Mouse (Mus musculus) lung, embryonic 16.5 days (tissue): Measurements from ENCODE around the gene Mterf4. TPM values are rescaled to one million over a fixed set of nuclear protein-coding genes. Genes with fewer than 3 reads are reported as not detected.

Source experiments
- ATAC-seq: fragments of 200-750 bp; cut with Nextera tagmentation; 2 replicates; pipeline ENCODE4 v1.8.0; 2017; ENCODE audit warnings: low read depth, mild to moderate bottlenecking, moderate library complexity
- H3K27ac ChIP-seq: fragments of 300-500 bp; sonication (generic); 2 replicates; pipeline ENCODE4 v1.5.1; 2014; ENCODE audit warnings: mild to moderate bottlenecking, control low read depth, low read length
- H3K27me3 ChIP-seq: fragments of 300-500 bp; sonication (generic); 2 replicates; pipeline ENCODE4 v1.6.1; 2014; ENCODE audit warnings: low read depth, low read length, mixed read lengths; ENCODE audit not compliant: control insufficient read depth, insufficient read depth
- H3K36me3 ChIP-seq: fragments of 300-500 bp; sonication (generic); 2 replicates; pipeline ENCODE4 v1.6.1; 2014; ENCODE audit warnings: low read length; ENCODE audit not compliant: control insufficient read depth, insufficient read depth
- H3K4me1 ChIP-seq: fragments of 300-500 bp; sonication (generic); replicated peaks from 2 replicates; pipeline ENCODE4 v1.6.1; 2014; ENCODE audit warnings: low read length, mixed read lengths; ENCODE audit not compliant: control insufficient read depth, insufficient read depth
- H3K4me2 ChIP-seq: fragments of 300-500 bp; sonication (generic); 2 replicates; pipeline ENCODE4 v1.6.1; 2014; ENCODE audit warnings: low read depth, low read length, control low read depth
- H3K4me3 ChIP-seq: fragments of 300-500 bp; sonication (generic); 2 replicates; pipeline ENCODE4 v1.5.1; 2014; ENCODE audit warnings: mild to moderate bottlenecking, low read length, control low read depth
- H3K9ac ChIP-seq: fragments of 300-500 bp; sonication (generic); 2 replicates; pipeline ENCODE4 v1.6.1; 2014; ENCODE audit warnings: low read length, control low read depth
- H3K9me3 ChIP-seq: fragments of 300-500 bp; sonication (generic); 2 replicates; pipeline ENCODE4 v1.6.1; 2016; ENCODE audit warnings: low read length; ENCODE audit not compliant: control insufficient read depth
- WGBS: fragments of 180-500 bp; shearing (Covaris S2); extraction: QIAGEN DNeasy Blood & Tissue Kit; methylation state at CpG from one replicate; pipeline ENCODE4 v1.1.7; 2014; 5-methylcytosine and 5-hydroxymethylcytosine counted together
- polyA plus RNA-seq: library from polyadenylated mRNA; unstranded; fragments of >200 nt; fragmentation: Nextera tagmentation; extraction: Ambion mirVana; gene quantifications from 2 replicates; pipeline ENCODE4 v1.2.1, GENCODE M21; 2015

Mterf4 gene
- polyA plus RNA-seq, 1 experiment from 2014 or later, result 34.2 TPM

GRCm38 (mm10) chr1:93272409-93272821, 33.3 kb downstream of the Mterf4 start:
- Histone ChIP-seq H3K4me1 (no peaks in the 10 kb centered on the region), H3K4me2 (no peak overlapping the region), H3K9ac (no peak overlapping the region), H3K36me3 (peaks cover 4% of the 10 kb centered on the region; the same call in 1 of the 2 replicates), H3K27me3 (no peaks in the 10 kb centered on the region), H3K9me3 (no peaks in the 10 kb centered on the region), H3K27ac (no peak overlapping the region), H3K4me3 (no peak overlapping the region)
- WGBS, result 2% methylated on average over 16 of the region's 16 CpGs
- ATAC-seq, result peak; percentile 65

- no peak overlapping the region for H3K9ac ChIP-seq
- no peak overlapping the region for H3K27ac ChIP-seq
- H3K9me3 ChIP-seq, result no peaks in the 10 kb centered on the region
- no peaks in the 10 kb centered on the region for H3K4me1 ChIP-seq
- no peak overlapping the region for H3K4me2 ChIP-seq
- H3K27me3 ChIP-seq, result no peaks in the 10 kb centered on the region
- H3K4me3 ChIP-seq, result no peak overlapping the region
- 63% methylated on average over 5 of the region's 6 CpGs for WGBS
- ATAC-seq, result no peak
- peaks cover 4% of the 10 kb centered on the region; the same call in 1 of the 2 replicates for H3K36me3 ChIP-seq
These were observed 34.0 kb downstream of the Mterf4 start for GRCm38 (mm10) chr1:93271751-93272150.

- ATAC-seq, result no peak
- Histone ChIP-seq H3K36me3 (peaks cover 4% of the 10 kb centered on the region; the same call in 1 of the 2 replicates), H3K4me2 (no peak overlapping the region), H3K4me3 (no peak overlapping the region), H3K27ac (no peak overlapping the region), H3K9me3 (no peaks in the 10 kb centered on the region), H3K27me3 (no peaks in the 10 kb centered on the region), H3K9ac (no peak overlapping the region), H3K4me1 (no peaks in the 10 kb centered on the region)
- 66% methylated on average over 3 of the region's 3 CpGs for WGBS
These were observed 35.0 kb downstream of the Mterf4 start for GRCm38 (mm10) chr1:93270516-93271240.

GRCm38 (mm10) chr1:93268246-93268645, 37.5 kb downstream of the Mterf4 start:
- Histone ChIP-seq H3K36me3 (no peaks in the 10 kb centered on the region), H3K9ac (no peak overlapping the region), H3K4me1 (no peaks in the 10 kb centered on the region), H3K9me3 (no peaks in the 10 kb centered on the region), H3K27me3 (no peaks in the 10 kb centered on the region), H3K4me3 (no peak overlapping the region), H3K27ac (no peak overlapping the region), H3K4me2 (no peak overlapping the region)
- no peak for ATAC-seq
- 83% methylated on average over 2 of the region's 2 CpGs for WGBS

GRCm38 (mm10) chr1:93267207-93267606, 38.5 kb downstream of the Mterf4 start:
- no peaks in the 10 kb centered on the region for H3K36me3 ChIP-seq
- ATAC-seq, result no peak
- no peaks in the 10 kb centered on the region for H3K27me3 ChIP-seq
- H3K4me3 ChIP-seq, result no peak overlapping the region
- H3K9me3 ChIP-seq, result no peaks in the 10 kb centered on the region
- 42% methylated on average over 3 of the region's 3 CpGs for WGBS
- no peak overlapping the region for H3K9ac ChIP-seq
- H3K4me1 ChIP-seq, result no peaks in the 10 kb centered on the region
- H3K4me2 ChIP-seq, result no peak overlapping the region
- H3K27ac ChIP-seq, result no peak overlapping the region

GRCm38 (mm10) chr1:93257560-93257959, 48.2 kb downstream of the Mterf4 start:
- WGBS, result 100% methylated on average over 1 of the region's 1 CpGs

GRCm38 (mm10) chr1:93255761-93256160, 50.0 kb downstream of the Mterf4 start:
- Histone ChIP-seq H3K4me2 (no peak overlapping the region), H3K4me3 (no peak overlapping the region), H3K27me3 (no peaks in the 10 kb centered on the region), H3K27ac (no peak overlapping the region), H3K9ac (no peak overlapping the region), H3K4me1 (peaks cover 7% of the 10 kb centered on the region), H3K36me3 (no peaks in the 10 kb centered on the region; the same call in 1 of the 2 replicates), H3K9me3 (no peaks in the 10 kb centered on the region)
- WGBS, result 87% methylated on average over 7 of the region's 7 CpGs
- ATAC-seq, result no peak

More at GRCm38 (mm10) chr1:93257560-93257959, 48.2 kb downstream of the Mterf4 start:
- H3K9ac ChIP-seq, result no peak overlapping the region
- H3K9me3 ChIP-seq, result no peaks in the 10 kb centered on the region
- H3K27ac ChIP-seq, result no peak overlapping the region
- no peaks in the 10 kb centered on the region; the same call in 1 of the 2 replicates for H3K36me3 ChIP-seq
- no peaks in the 10 kb centered on the region for H3K27me3 ChIP-seq
- no peak overlapping the region for H3K4me3 ChIP-seq
- H3K4me2 ChIP-seq, result no peak overlapping the region
- peaks cover 7% of the 10 kb centered on the region for H3K4me1 ChIP-seq
- ATAC-seq, result no peak

- no peak overlapping the region for H3K27ac ChIP-seq
These were observed 53.1 kb downstream of the Mterf4 start for GRCm38 (mm10) chr1:93252586-93252985.

More at GRCm38 (mm10) chr1:93252586-93252985, 53.1 kb downstream of the Mterf4 start:
- no peaks in the 10 kb centered on the region for H3K36me3 ChIP-seq
- peak; percentile 73 for ATAC-seq
- no peak overlapping the region for H3K4me3 ChIP-seq
- H3K9me3 ChIP-seq, result no peaks in the 10 kb centered on the region
- no peak overlapping the region for H3K9ac ChIP-seq
- peaks cover 7% of the 10 kb centered on the region for H3K4me1 ChIP-seq
- H3K4me2 ChIP-seq, result no peak overlapping the region
- WGBS, result 23% methylated on average over 2 of the region's 2 CpGs
- H3K27me3 ChIP-seq, result no peaks in the 10 kb centered on the region
